Mouse (Mus musculus): Measurements from ENCODE around the gene Ppp2ca. TPM values are rescaled to one million over a fixed set of nuclear protein-coding genes. Genes with fewer than 3 reads are reported as not detected.
"Not testable (repeated sequence)": the region's sequence is repeated elsewhere in the genome, so short reads cannot be mapped to it uniquely, and the experiment has no call there.

The Ppp2ca gene
- polyA plus RNA-seq, 1 experiment = 54.7 TPM

DNA sequence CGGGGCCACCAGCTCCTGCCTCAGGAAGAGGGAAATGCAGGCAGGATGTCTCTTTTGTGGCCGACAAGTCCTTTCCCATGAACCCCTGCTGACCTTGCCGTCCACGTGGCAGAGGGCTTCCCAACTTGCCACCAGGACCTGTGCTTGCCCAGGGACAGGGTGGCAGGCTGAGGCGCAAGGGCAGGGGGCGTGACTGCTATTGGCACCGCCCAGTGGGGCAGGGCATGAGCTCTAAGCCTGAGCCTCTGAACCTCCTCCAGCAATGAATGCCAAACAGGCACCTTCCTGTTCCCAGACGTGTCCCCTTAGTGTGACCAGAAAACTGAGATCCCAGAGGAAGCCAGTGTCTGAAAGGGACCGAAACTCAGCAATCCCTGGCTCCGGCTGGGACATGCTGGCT lies 65.4 kb downstream of the Ppp2ca start:
- DNase-seq = no peak
- Histone ChIP-seq H3K4me1 (replicated peaks; ENCODE audit: control insufficient read depth, insufficient read depth, low read length) (peaks cover 11% of the 10 kb centered on the region), H3K4me3 (ENCODE audit: control insufficient read depth, insufficient read depth, low read length) (no peak overlapping the region), H3K27me3 (ENCODE audit: control insufficient read depth, insufficient read depth, low read length) (peaks cover 12% of the 10 kb centered on the region; the same call in 1 of the 2 replicates), H3K27ac (ENCODE audit: control insufficient read depth, insufficient read depth, low read length) (no peak overlapping the region), H3K36me3 (ENCODE audit: control insufficient read depth, insufficient read depth, low read length) (no peaks in the 10 kb centered on the region)
- TF ChIP-seq CTCF (IDR thresholded peaks at IDR 0.05; ENCODE audit: borderline replicate concordance, control insufficient read depth, extremely low read depth, insufficient read depth, low read length, poor library complexity) = no peak
- TF ChIP-seq POLR2A (IDR thresholded peaks at IDR 0.05; ENCODE audit: control insufficient read depth, extremely low read depth, insufficient read depth, low read length, poor library complexity) = no peak
- 23% methylated on average over 10 of the region's 10 CpGs for WGBS

DNA sequence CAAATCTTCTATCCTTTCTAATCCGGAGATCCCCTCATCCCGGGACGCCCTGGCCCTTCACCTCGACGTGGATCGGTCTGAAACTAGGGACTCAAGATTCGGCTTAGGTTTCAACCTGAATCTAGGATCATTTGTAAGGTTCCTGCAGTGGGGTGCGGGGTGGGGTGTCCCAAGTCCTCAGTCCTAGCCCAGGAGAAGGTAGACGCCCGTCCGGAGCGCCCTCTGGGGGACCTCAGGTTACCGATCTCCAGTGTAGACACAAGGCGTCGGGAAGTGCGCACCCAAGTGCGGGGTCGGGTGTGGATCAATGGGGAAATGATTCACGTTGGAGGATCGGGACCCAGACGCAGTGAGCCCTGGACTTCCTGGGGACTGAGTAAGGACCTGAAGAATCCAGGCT lies 68.6 kb downstream of the Ppp2ca start:
- H3K36me3 ChIP-seq (ENCODE audit: control insufficient read depth, insufficient read depth, low read length) = no peaks in the 10 kb centered on the region
- peaks cover 12% of the 10 kb centered on the region; the same call in 1 of the 2 replicates for H3K27me3 ChIP-seq (ENCODE audit: control insufficient read depth, insufficient read depth, low read length)
- no peak overlapping the region for H3K27ac ChIP-seq (ENCODE audit: control insufficient read depth, insufficient read depth, low read length)
- TF ChIP-seq POLR2A (IDR thresholded peaks at IDR 0.05; ENCODE audit: control insufficient read depth, extremely low read depth, insufficient read depth, low read length, poor library complexity) (no peak), CTCF (IDR thresholded peaks at IDR 0.05; ENCODE audit: borderline replicate concordance, control insufficient read depth, extremely low read depth, insufficient read depth, low read length, poor library complexity) (no peak)
- peak; percentile 38 for DNase-seq
- H3K4me3 ChIP-seq (ENCODE audit: control insufficient read depth, insufficient read depth, low read length) = no peak overlapping the region
- 3% methylated on average over 21 of the region's 21 CpGs for WGBS
- H3K4me1 ChIP-seq (replicated peaks; ENCODE audit: control insufficient read depth, insufficient read depth, low read length) = peaks cover 11% of the 10 kb centered on the region

- H3K27ac ChIP-seq (ENCODE audit: control insufficient read depth, insufficient read depth, low read length); DNase-seq; H3K36me3 ChIP-seq (ENCODE audit: control insufficient read depth, insufficient read depth, low read length): not testable (repeated sequence)
- whole genome bisulfite sequencing = 2% methylated on average over 40 of the region's 42 CpGs
- H3K4me3 ChIP-seq (ENCODE audit: control insufficient read depth, insufficient read depth, low read length) = peak overlapping the region; percentile 24
- H3K27me3 ChIP-seq (ENCODE audit: control insufficient read depth, insufficient read depth, low read length) = peaks cover 12% of the 10 kb centered on the region; the same call in 1 of the 2 replicates
- H3K4me1 ChIP-seq (replicated peaks; ENCODE audit: control insufficient read depth, insufficient read depth, low read length) = peaks cover 11% of the 10 kb centered on the region
Observed at GRCm38 (mm10) chr11:52167901-52168302, 69.4 kb downstream of the Ppp2ca start.

GRCm38 (mm10) chr11:52168461-52168860 lies 70.0 kb downstream of the Ppp2ca start:
- TF ChIP-seq CTCF (IDR thresholded peaks at IDR 0.05; ENCODE audit: borderline replicate concordance, control insufficient read depth, extremely low read depth, insufficient read depth, low read length, poor library complexity) (no peak), POLR2A (IDR thresholded peaks at IDR 0.05; ENCODE audit: control insufficient read depth, extremely low read depth, insufficient read depth, low read length, poor library complexity) (no peak)
- Histone ChIP-seq H3K4me3 (ENCODE audit: control insufficient read depth, insufficient read depth, low read length) (peak overlapping the region; percentile 24), H3K27ac (ENCODE audit: control insufficient read depth, insufficient read depth, low read length) (no peak overlapping the region), H3K36me3 (ENCODE audit: control insufficient read depth, insufficient read depth, low read length) (no peaks in the 10 kb centered on the region), H3K4me1 (replicated peaks; ENCODE audit: control insufficient read depth, insufficient read depth, low read length) (peaks cover 11% of the 10 kb centered on the region), H3K27me3 (ENCODE audit: control insufficient read depth, insufficient read depth, low read length) (peaks cover 12% of the 10 kb centered on the region; the same call in 1 of the 2 replicates)
- DNase-seq = no peak
- 17% methylated on average over 12 of the region's 12 CpGs for WGBS

Other genes with a start within 250 kb of the Ppp2ca start
- gene Jade2, start 241.0 kb upstream of the Ppp2ca start, polyA plus RNA-seq (2012; rRNA removed) = 45.1 and 56.5 TPM in 2 replicates
- 89.3 and 92.4 TPM in 2 replicates for gene Cdkn2aipnl, start 131.0 kb upstream of the Ppp2ca start, polyA plus RNA-seq (2012; rRNA removed)
- gene Ube2b, start 97.9 kb upstream of the Ppp2ca start, polyA plus RNA-seq (2012; rRNA removed) = 63.9 and 72.5 TPM in 2 replicates
- gene Cdkl3, start 94.5 kb upstream of the Ppp2ca start, polyA plus RNA-seq (2012; rRNA removed) = 3.1 and 3.4 TPM in 2 replicates
- gene Olfr1373, start 46.8 kb downstream of the Ppp2ca start, polyA plus RNA-seq (2012; rRNA removed) = not detected in 2 replicates
- gene Olfr1371, start 115.3 kb downstream of the Ppp2ca start, polyA plus RNA-seq (2012; rRNA removed) = 0.15 TPM in 1 of 2 replicates, not detected in the other
- 35.1 and 35.9 TPM in 2 replicates for gene Skp1a, start 133.3 kb downstream of the Ppp2ca start, polyA plus RNA-seq (2012; rRNA removed)
- 2,910 and 3,273 TPM in 2 replicates for gene Tcf7, start 184.3 kb downstream of the Ppp2ca start, polyA plus RNA-seq (2012; rRNA removed)

All from thymus, adult 2 months (tissue).